Mouse (Mus musculus) adrenal gland, postnatal 10 days (tissue): ENCODE measurements at regions not wholly inside any gene's neighbourhood (a gene's known extent, or its start where the extent isn't known, plus 50 kb on each side); places are given as distances from the start of the nearest gene placed in this dataset.
A peak's percentile ranks its signal among the peaks of the same experiment; 100 is the strongest.

Experiments
- DNase-seq: peaks from one replicate; pipeline ENCODE4 v3.0.0; 2021; ENCODE audit warnings: mixed read lengths

GRCm38 (mm10) chr2:48544377-48544776 is 269.5 kb upstream of the Acvr2a start:
- no peak for DNase-seq

- DNase-seq: no peak
These were observed 268.8 kb upstream of the Acvr2a start for GRCm38 (mm10) chr2:48545072-48545471.

- DNase-seq: no peak
These were observed 268.2 kb upstream of the Acvr2a start for GRCm38 (mm10) chr2:48545679-48546078.

- no peak for DNase-seq
These were observed 267.7 kb upstream of the Acvr2a start for GRCm38 (mm10) chr2:48546194-48546593.

- DNase-seq: no peak
These were observed 257.3 kb upstream of the Acvr2a start for GRCm38 (mm10) chr2:48556600-48556999.

- DNase-seq: no peak
These were observed 256.8 kb upstream of the Acvr2a start for GRCm38 (mm10) chr2:48557123-48557522.

- DNase-seq: no peak
These were observed 255.3 kb upstream of the Acvr2a start for GRCm38 (mm10) chr2:48558641-48559040.

GRCm38 (mm10) chr2:48563636-48564035 is 250.3 kb upstream of the Acvr2a start:
- DNase-seq: no peak

- DNase-seq: no peak
These were observed 249.7 kb upstream of the Acvr2a start for GRCm38 (mm10) chr2:48564170-48564569.

- no peak for DNase-seq
These were observed 246.0 kb upstream of the Acvr2a start for GRCm38 (mm10) chr2:48567871-48568270.

GRCm38 (mm10) chr2:48586162-48586830 is 227.6 kb upstream of the Acvr2a start:
- no peak for DNase-seq

- no peak for DNase-seq
These were observed 227.1 kb upstream of the Acvr2a start for GRCm38 (mm10) chr2:48586831-48587169.

- DNase-seq: no peak
These were observed 224.2 kb upstream of the Acvr2a start for GRCm38 (mm10) chr2:48589709-48590108.

- DNase-seq: no peak
These were observed 215.9 kb upstream of the Acvr2a start for GRCm38 (mm10) chr2:48597793-48598583.

- no peak for DNase-seq
These were observed 214.5 kb upstream of the Acvr2a start for GRCm38 (mm10) chr2:48599367-48599766.

GRCm38 (mm10) chr2:48601855-48602254 is 212.1 kb upstream of the Acvr2a start:
- DNase-seq: no peak

- no peak for DNase-seq
These were observed 204.4 kb upstream of the Acvr2a start for GRCm38 (mm10) chr2:48609466-48609865.

- DNase-seq: no peak
These were observed 201.7 kb upstream of the Acvr2a start for GRCm38 (mm10) chr2:48612251-48612650.

- DNase-seq: no peak
These were observed 196.7 kb upstream of the Acvr2a start for GRCm38 (mm10) chr2:48617141-48617699.

- no peak for DNase-seq
These were observed 194.9 kb upstream of the Acvr2a start for GRCm38 (mm10) chr2:48619042-48619441.

- DNase-seq: no peak
These were observed 193.1 kb upstream of the Acvr2a start for GRCm38 (mm10) chr2:48620815-48621214.

GRCm38 (mm10) chr2:48622316-48622715 is 191.6 kb upstream of the Acvr2a start:
- no peak for DNase-seq

GRCm38 (mm10) chr2:48624040-48624439 is 189.9 kb upstream of the Acvr2a start:
- DNase-seq: peak; percentile 37

GRCm38 (mm10) chr2:48624461-48624860 is 189.4 kb upstream of the Acvr2a start:
- DNase-seq: no peak
